Mouse (Mus musculus) lung, adult 2 months (tissue): Measurements from ENCODE around the gene Srpr.

Experiments used
- CTCF ChIP-seq: fragments of 200-500 bp; IDR thresholded peaks from 2 replicates; pipeline ENCODE4 v1.5.1; 2011; ENCODE audit warnings: mild to moderate bottlenecking, low read length, control low read depth; ENCODE audit not compliant: insufficient read depth
- POLR2A ChIP-seq: fragments of 200-500 bp; IDR thresholded peaks from 2 replicates; pipeline ENCODE4 v1.6.1; 2011; ENCODE audit warnings: low read depth, mild to moderate bottlenecking, control low read depth, low read length, borderline replicate concordance; ENCODE audit errors: extremely low read depth

DNA sequence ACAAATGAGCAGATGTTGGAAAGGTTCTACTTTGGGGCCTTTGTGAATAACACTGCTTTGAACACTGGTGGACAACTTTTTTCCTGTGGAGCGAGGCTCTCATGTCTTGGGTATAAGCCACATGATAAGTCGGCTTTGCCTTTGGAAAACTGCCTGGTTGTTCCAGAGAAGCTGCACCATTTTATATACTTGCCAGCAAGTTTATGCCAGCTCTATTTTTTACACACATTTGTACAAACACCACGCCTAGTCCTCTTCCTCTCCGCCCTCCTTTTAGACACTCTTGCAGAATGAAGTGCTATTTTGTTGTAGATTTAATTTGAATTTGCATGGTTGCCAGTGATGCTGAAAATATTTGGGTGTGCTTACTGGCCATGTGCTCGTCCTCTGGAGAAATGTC, 93.5 kb downstream of the Srpr start:
- TF ChIP-seq POLR2A, result no peak
- TF ChIP-seq CTCF, result no peak
